Mouse (Mus musculus) thymus, adult 2 months (tissue): ENCODE measurements around the gene Heca. TPM values are rescaled to one million over a fixed set of nuclear protein-coding genes. Genes with fewer than 3 reads are reported as not detected.

Experiments
- DNase-seq: peaks from one replicate; pipeline ENCODE4 v3.0.0; 2021
- H3K27ac ChIP-seq: fragments of 200-500 bp; 2 replicates; pipeline ENCODE4 v1.5.1; 2012; ENCODE audit warnings: low read length, control low read depth; ENCODE audit not compliant: control insufficient read depth, insufficient read depth
- H3K27me3 ChIP-seq: fragments of 200-500 bp; 2 replicates; pipeline ENCODE4 v1.6.1; 2012; ENCODE audit warnings: mild to moderate bottlenecking, low read length, moderate library complexity, mixed read lengths; ENCODE audit not compliant: control insufficient read depth, insufficient read depth
- H3K36me3 ChIP-seq: fragments of 200-500 bp; 2 replicates; pipeline ENCODE4 v1.6.1; 2012; ENCODE audit warnings: mild to moderate bottlenecking, low read length, moderate library complexity; ENCODE audit not compliant: control insufficient read depth, insufficient read depth
- H3K4me1 ChIP-seq: fragments of 200-500 bp; replicated peaks from 2 replicates; pipeline ENCODE4 v1.6.1; 2012; ENCODE audit warnings: low read length; ENCODE audit not compliant: control insufficient read depth, insufficient read depth
- H3K4me3 ChIP-seq: fragments of 200-500 bp; 2 replicates; pipeline ENCODE4 v1.5.1; 2012; ENCODE audit warnings: mild to moderate bottlenecking, low read length, control low read depth, moderate library complexity; ENCODE audit not compliant: control insufficient read depth, insufficient read depth
- CTCF ChIP-seq: fragments of 200-500 bp; IDR thresholded peaks from 2 replicates; pipeline ENCODE4 v1.5.1; 2012; ENCODE audit warnings: mild to moderate bottlenecking, control low read depth, low read length, moderate library complexity, borderline replicate concordance; ENCODE audit not compliant: control insufficient read depth, poor library complexity, insufficient read depth; ENCODE audit errors: extremely low read depth
- POLR2A ChIP-seq: fragments of 200-500 bp; IDR thresholded peaks from 2 replicates; pipeline ENCODE4 v1.6.1; 2012; ENCODE audit warnings: mild to moderate bottlenecking, low read length, control low read depth, moderate library complexity; ENCODE audit not compliant: control insufficient read depth, poor library complexity, insufficient read depth; ENCODE audit errors: extremely low read depth
- WGBS: fragments of 180-500 bp; shearing (Covaris S2); methylation state at CpG from one replicate; pipeline ENCODE4 v1.1.7; 2018; 5-methylcytosine and 5-hydroxymethylcytosine counted together
- polyA plus RNA-seq: library from polyadenylated mRNA; depleted of rRNA; stranded (reverse); fragments of >200 nt; gene quantifications from 2 replicates; pipeline ENCODE4 v1.2.3, GENCODE M21; 2012

Heca gene
- polyA plus RNA-seq, 1 experiment = 37.9 TPM

DNA sequence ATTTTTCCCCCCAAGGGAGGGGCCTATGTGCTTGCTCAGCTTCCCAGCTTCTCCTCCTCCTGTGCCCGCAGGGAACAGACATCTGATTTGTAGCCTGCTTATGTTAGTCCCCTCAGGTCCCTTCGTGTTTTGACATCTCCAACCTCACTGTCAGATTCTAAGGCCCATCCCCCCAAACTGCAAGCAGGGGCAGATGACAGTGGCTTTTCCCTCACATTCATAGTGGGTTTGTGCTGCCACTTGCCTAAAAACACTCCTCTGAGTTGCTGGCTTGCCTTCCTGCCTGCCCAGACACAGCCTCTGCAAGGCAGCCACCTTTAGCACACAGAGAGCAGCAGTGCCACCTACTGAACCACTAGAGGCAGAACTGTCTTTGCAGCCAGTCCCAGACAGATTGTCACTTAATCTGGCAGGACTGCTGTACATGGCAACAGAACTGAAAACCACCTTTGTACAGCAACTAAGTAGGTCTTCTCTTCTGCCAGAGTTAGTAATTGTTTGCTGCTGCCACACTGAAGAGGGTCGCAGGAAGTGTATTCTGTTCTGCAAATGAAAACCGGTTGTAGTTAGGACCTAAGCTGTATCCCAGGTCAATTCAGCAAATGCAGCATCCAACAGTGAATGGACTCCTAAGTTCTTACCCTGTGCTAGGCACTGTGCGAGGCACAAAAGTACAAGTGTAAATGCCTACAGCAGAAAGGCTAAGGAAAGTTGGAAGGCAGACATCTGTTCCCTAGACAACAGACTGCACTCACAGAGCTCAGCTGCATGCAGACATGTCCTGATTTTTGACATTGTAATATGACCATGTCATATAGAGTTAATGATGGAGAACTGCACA is 77.8 kb downstream of the Heca start:
- no peaks in the 10 kb centered on the region for H3K27me3 ChIP-seq
- no peaks in the 10 kb centered on the region for H3K36me3 ChIP-seq
- TF ChIP-seq CTCF (peak; percentile 68; the same call in 1 of the 2 replicates), POLR2A (no peak)
- no peak overlapping the region for H3K4me3 ChIP-seq
- H3K27ac ChIP-seq = no peak overlapping the region
- peak; percentile 56 for DNase-seq
- WGBS = 68% methylated on average over 5 of the region's 5 CpGs
- H3K4me1 ChIP-seq = no peaks in the 10 kb centered on the region

DNA sequence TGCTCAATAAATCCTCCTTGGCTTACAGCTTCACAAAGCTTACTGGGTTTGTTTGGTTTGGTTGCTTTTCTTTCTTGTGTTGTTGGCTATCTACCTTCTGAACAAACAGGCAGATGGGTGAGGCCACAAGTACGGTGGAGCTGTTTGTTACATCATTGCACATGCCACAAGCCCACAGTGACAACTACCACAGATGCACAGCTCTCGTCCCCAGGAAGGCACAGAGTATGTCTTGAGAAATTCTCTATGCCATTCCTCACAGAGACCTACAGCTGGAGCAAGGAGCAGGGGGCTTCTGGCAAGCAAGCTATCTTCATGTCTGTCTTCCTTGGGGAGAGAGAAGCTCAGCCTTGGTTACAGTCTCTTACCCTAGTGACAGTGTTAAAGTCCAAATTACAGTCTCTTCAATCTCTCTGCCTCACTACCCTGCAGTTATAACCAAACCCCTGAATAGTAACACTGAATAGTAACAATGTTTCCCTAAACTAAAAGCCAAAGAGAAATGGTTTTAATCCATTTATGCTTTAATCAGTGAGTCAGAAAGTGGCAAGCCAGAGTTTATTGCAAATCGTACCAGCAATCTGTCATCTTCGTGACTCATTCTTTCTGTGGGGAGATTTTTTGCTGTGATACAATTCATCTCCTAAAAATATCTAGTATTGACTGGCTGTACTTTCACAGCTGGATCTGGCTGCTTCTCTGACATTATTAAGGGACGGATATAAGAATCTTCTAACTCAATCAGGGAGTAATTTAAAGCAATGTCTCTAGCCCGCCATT is 87.0 kb downstream of the Heca start:
- no peak overlapping the region for H3K4me3 ChIP-seq
- H3K27me3 ChIP-seq = no peaks in the 10 kb centered on the region
- WGBS = 92% methylated on average over 6 of the region's 6 CpGs
- no peaks in the 10 kb centered on the region for H3K36me3 ChIP-seq
- DNase-seq = no peak
- no peaks in the 10 kb centered on the region for H3K4me1 ChIP-seq
- H3K27ac ChIP-seq = no peak overlapping the region
- TF ChIP-seq CTCF = no peak
- no peak for TF ChIP-seq POLR2A

DNA sequence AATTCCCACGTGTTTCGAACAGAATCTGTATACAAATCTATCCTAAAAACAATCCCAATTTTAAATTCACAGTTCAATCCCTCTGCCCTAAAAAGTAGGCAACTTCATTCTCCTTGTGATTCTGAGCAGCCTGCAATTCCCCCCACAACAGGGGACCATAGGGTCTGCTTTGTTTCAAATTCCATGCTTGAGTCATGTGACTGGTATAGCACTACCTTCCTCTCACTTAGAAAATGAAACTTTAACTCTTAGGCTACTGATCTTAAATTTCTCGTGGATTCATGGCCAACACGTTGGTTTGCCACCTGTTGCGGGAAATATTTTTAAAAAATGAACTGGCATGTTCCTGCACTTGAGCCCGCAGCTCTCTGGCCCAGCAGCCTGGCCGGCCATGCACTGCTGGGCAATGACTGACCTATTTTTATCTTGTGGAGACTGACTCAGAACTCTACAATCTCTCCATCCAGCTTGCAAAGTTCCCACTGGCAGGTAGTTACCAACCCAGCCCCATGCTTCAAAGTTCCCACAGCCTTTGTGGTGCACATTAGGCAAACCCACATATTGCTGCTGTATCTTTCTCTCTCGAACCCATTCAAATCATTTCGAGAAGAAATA is 90.1 kb downstream of the Heca start:
- Histone ChIP-seq H3K4me3 (no peak overlapping the region), H3K36me3 (no peaks in the 10 kb centered on the region), H3K27ac (no peak overlapping the region), H3K27me3 (no peaks in the 10 kb centered on the region), H3K4me1 (no peaks in the 10 kb centered on the region)
- WGBS = 92% methylated on average over 9 of the region's 9 CpGs
- DNase-seq = no peak
- TF ChIP-seq CTCF = no peak
- TF ChIP-seq POLR2A = no peak

DNA sequence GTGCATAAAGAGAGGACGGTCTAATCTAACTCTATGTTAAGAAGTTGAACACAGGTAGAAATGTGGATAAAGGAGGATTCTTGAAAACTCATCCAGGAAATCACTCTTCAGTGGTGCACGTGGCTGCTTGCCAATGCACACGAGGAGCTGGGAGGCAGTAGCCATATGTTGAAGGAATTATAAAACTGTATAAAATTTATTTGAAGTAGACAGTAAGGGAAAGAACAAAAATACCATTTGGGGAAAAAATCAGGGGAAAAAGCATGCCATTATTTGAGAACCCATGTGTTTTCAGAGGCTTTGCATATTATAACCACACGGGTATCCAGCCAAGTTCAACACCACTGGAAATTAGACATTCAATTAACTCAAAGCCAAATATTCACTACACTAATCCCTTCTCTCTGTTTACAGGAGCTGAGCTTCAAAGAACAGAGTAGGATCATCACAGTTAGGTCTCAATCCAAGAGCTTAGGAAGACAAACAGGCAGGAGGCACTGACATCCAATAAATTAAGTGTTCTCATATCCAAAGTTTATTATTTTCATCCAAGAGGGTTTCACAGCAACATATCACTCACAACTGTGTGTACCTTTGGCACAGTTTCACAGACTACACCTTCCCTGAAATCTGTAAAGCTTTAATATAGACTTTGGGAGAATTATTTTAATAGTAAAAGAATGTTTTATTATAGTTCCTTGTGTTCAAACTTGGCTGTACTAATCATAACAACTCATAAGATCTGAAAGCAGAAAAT is 102.9 kb downstream of the Heca start:
- no peak overlapping the region for H3K27ac ChIP-seq
- H3K27me3 ChIP-seq = no peaks in the 10 kb centered on the region
- 75% methylated on average over 4 of the region's 4 CpGs for WGBS
- TF ChIP-seq CTCF (no peak), POLR2A (no peak)
- H3K36me3 ChIP-seq = no peaks in the 10 kb centered on the region
- no peaks in the 10 kb centered on the region for H3K4me1 ChIP-seq
- no peak for DNase-seq
- H3K4me3 ChIP-seq = no peak overlapping the region

DNA sequence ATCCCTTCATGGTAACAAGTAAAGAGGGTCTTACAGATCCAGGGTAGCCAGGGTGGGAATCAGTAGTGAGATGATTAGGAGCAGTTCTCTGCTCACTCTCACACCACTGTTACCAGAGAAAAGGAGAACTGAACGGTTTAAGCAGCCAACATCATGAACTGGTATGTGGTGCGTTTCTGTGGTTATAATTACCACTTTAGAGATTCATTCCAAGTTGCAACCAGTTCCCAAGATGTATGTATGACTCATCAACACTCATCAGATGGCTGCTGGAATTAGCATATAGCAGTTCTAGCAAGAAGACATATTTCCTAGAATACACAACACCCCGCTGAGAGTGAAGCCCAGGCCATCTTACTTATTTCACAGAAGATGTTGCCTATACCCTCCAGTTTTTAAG is 105.8 kb downstream of the Heca start:
- no peaks in the 10 kb centered on the region for H3K36me3 ChIP-seq
- no peak overlapping the region for H3K27ac ChIP-seq
- no peak overlapping the region for H3K4me3 ChIP-seq
- no peak for TF ChIP-seq POLR2A
- no peak for TF ChIP-seq CTCF
- DNase-seq = no peak
- WGBS = 24% methylated on average over 3 of the region's 3 CpGs
- no peaks in the 10 kb centered on the region for H3K4me1 ChIP-seq
- no peaks in the 10 kb centered on the region for H3K27me3 ChIP-seq

DNA sequence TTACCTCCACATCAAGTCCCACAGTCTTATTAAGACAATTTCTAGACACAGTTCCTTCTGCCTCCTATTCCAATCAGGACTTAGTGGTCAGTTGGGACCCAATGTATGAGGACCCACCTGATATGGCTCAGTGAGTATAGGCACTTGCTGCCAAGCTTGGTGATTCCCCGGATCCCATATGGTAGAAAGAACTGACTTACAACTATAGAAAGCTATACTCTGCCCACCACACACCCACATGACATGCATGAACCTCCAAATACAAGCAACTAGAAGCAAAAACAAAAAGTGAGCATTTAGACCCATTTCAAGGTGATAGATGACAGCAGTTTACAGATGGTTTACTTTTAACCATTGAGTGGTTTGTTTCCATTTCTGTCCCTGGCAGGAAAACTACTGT is 111.6 kb downstream of the Heca start:
- H3K4me1 ChIP-seq = no peaks in the 10 kb centered on the region
- H3K4me3 ChIP-seq = no peak overlapping the region
- no peaks in the 10 kb centered on the region for H3K36me3 ChIP-seq
- no peaks in the 10 kb centered on the region for H3K27me3 ChIP-seq
- 95% methylated on average over 1 of the region's 1 CpGs for WGBS
- H3K27ac ChIP-seq = no peak overlapping the region
- TF ChIP-seq CTCF (no peak), POLR2A (no peak)
- DNase-seq = no peak
